Mouse (Mus musculus) liver, embryonic 12.5 days (tissue): ENCODE data around the gene Cpeb3. TPM values are rescaled to one million over a fixed set of nuclear protein-coding genes. Genes with fewer than 3 reads are reported as not detected.
"Not testable (repeated sequence)": the region's sequence is repeated elsewhere in the genome, so short reads cannot be mapped to it uniquely, and the experiment has no call there.

ENCODE experiments used
- ATAC-seq: fragments of 200-750 bp; cut with Nextera tagmentation; 2 replicates; pipeline ENCODE4 v1.8.0; 2017; ENCODE audit warnings: moderate number of reproducible peaks, mild to moderate bottlenecking, moderate library complexity
- H3K27ac ChIP-seq: fragments of 300-500 bp; sonication (generic); 2 replicates; pipeline ENCODE4 v1.5.1; 2016; ENCODE audit warnings: mild to moderate bottlenecking
- H3K27me3 ChIP-seq: fragments of 300-500 bp; sonication (generic); replicated peaks from 2 replicates; pipeline ENCODE4 v1.6.1; 2016; ENCODE audit warnings: mild to moderate bottlenecking, moderate library complexity
- H3K36me3 ChIP-seq: fragments of 300-500 bp; sonication (generic); 2 replicates; pipeline ENCODE4 v1.6.1; 2016; ENCODE audit warnings: mild to moderate bottlenecking, moderate library complexity
- H3K4me1 ChIP-seq: fragments of 300-500 bp; sonication (generic); 2 replicates; pipeline ENCODE4 v1.6.1; 2016
- H3K4me2 ChIP-seq: fragments of 300-500 bp; sonication (generic); 2 replicates; pipeline ENCODE4 v1.6.1; 2016; ENCODE audit warnings: mild to moderate bottlenecking, moderate library complexity
- H3K4me3 ChIP-seq: fragments of 300-500 bp; sonication (generic); 2 replicates; pipeline ENCODE4 v1.5.1; 2016; ENCODE audit warnings: mild to moderate bottlenecking, moderate library complexity
- H3K9ac ChIP-seq: fragments of 300-500 bp; sonication (generic); 2 replicates; pipeline ENCODE4 v1.6.1; 2016; ENCODE audit warnings: mild to moderate bottlenecking, moderate library complexity
- H3K9me3 ChIP-seq: fragments of 300-500 bp; sonication (generic); replicated peaks from 2 replicates; pipeline ENCODE4 v1.6.1; 2016; ENCODE audit warnings: mild to moderate bottlenecking, moderate library complexity
- WGBS: fragments of 180-500 bp; shearing (Covaris S2); methylation state at CpG from one replicate; pipeline ENCODE4 v1.1.7; 2016; ENCODE audit not compliant: insufficient replicate concordance; 5-methylcytosine and 5-hydroxymethylcytosine counted together
- polyA plus RNA-seq: library from polyadenylated mRNA; unstranded; fragments of >200 nt; fragmentation: Nextera tagmentation; extraction: Ambion mirVana; gene quantifications from 2 replicates; pipeline ENCODE4 v1.2.1, GENCODE M21; 2016

Gene Cpeb3
- polyA plus RNA-seq, 1 experiment from 2014 or later = 3.2 TPM

DNA sequence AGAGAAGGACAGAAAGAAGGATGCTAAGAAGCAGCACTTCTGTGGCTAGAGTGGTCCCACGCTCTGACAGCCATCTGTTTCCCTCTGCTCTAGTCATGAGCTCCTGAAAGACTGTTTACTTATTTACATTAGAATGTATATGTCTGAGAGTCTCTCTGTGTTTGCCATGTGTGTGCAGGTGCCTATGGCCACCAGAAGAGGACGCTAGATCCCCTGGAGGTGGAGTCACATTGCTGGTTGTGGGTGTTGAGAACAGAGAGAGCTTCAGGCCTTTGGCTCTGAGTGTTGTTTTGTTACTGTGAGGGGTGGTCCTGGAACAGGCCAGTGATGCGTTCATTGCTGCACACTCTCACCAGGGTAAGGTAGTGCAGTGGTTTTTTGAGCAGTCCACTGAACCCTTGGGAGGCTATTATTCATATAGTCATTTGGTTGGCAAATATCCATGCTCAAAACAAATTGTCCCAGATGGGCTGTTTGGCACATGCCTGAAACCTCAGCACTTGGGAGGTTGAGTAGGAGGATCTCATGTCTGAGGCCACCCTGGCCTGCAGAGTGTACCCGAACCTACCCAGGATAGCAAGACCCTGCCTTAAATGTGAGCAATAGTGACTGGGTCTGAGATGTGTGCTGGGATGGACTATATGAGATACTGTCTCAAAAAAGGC lies 112.6 kb downstream of the Cpeb3 start:
- H3K36me3 ChIP-seq = no peaks in the 10 kb centered on the region
- H3K4me3 ChIP-seq = no peak overlapping the region
- H3K9ac ChIP-seq = no peak overlapping the region
- H3K4me1 ChIP-seq = peaks cover 12% of the 10 kb centered on the region
- H3K27ac ChIP-seq = no peak overlapping the region
- H3K4me2 ChIP-seq = no peak overlapping the region
- 69% methylated on average over 4 of the region's 4 CpGs for WGBS
- H3K9me3 ChIP-seq = no peaks in the 10 kb centered on the region
- H3K27me3 ChIP-seq = no peaks in the 10 kb centered on the region
- ATAC-seq = no peak

DNA sequence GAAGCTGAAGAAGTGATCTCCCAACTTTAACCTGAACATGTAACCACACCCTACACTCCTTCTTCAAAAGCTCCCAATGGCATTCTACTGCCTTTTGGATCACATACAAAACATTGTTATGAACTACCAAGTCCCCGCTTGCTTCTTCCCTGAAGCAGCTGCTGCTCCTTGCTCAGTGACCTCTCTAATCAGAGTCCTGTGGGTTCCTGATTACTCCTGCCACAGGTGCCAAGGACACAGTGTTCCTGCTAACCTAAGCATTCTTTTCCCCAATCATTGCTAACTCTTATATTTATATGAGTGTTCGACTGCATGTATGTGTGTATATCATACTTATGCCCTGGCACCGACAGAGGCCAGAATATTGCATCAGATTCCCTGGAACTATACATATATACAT lies 115.2 kb downstream of the Cpeb3 start:
- 84% methylated on average over 3 of the region's 3 CpGs for WGBS
- no peaks in the 10 kb centered on the region for H3K27me3 ChIP-seq
- ATAC-seq = no peak

DNA sequence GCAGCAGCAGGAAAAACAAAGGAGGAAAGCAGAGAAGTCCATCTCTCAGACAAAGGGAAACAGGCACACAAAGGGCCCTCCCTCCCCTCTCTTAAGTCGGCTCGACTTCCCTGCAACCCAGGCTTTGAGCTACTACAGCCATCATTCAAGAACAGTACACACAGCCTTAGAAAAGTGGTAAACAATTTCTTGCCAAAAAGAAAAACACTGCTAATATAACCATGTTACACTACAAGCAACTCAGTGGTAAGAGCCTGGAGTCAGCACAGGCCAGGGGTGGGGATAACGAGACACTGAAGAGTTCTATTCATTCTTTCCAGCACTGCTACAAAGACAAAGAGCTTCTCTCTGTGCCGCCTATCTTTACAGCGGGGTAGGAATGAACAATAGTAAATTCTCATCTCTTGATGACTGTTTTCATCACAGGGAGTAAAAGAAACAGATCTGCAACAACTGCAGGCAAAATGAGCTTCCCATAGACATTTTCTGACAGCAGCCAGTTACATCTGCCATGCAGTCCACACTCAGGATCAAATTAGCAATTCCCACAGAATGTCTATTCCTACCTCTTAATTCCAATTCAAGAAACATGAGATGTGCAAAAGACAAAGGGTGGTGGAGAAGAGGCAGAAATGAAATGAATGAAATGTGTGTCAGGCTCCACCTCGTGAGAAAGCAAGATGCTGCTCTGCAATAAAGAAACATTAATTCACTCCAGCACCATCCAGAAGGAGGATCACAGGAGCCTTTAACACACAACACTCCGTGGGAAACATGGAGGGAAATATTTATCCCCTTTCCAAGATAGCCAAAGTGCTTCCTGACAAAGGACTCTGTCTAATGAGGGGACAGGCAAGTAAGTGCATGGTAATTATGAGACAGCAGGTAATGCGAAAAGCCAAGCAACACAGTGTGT lies 118.0 kb downstream of the Cpeb3 start:
- 58% methylated on average over 8 of the region's 8 CpGs for WGBS
- ATAC-seq = no peak
- Histone ChIP-seq H3K27ac (no peak overlapping the region), H3K4me3 (no peak overlapping the region), H3K4me1 (no peaks in the 10 kb centered on the region), H3K9me3 (no peaks in the 10 kb centered on the region), H3K36me3 (no peaks in the 10 kb centered on the region), H3K27me3 (no peaks in the 10 kb centered on the region), H3K9ac (no peak overlapping the region), H3K4me2 (no peak overlapping the region)

More for the DNA sequence above, 115.2 kb downstream of the Cpeb3 start:
- Histone ChIP-seq H3K36me3 (no peaks in the 10 kb centered on the region), H3K9me3 (no peaks in the 10 kb centered on the region), H3K9ac (no peak overlapping the region), H3K4me3 (no peak overlapping the region), H3K27ac (no peak overlapping the region), H3K4me2 (no peak overlapping the region), H3K4me1 (no peaks in the 10 kb centered on the region)

DNA sequence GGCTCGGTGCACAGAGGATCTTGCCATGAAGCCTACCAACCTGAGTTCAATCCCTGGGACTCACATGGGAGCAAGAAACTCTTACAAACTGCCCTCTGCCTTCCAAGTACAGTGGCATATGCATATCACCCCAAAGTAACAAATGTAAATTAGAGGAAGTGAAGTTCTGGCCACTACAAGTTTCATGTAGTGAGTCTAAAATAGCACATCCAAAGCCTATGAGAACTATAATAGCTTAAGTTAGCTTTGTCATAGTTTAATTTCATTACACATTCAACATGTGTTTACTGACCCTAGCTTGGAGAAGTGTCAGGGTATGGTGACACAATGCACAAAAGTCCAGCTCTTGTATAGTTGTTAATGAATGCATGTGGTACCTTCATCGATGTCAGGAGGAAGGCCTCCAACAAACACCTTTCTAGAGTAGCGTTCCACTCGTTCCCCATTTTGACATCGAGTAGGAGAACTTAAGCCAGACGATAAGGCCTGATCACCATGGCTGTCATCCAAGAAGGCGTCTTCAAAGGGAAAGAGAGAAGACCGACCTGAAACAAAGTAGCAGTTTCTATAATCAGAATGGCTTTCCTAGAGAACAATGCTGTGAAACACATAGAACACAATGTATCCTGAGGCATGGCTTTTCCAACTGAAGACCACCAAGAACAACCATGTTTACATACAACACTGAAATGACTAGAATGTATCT lies 120.2 kb downstream of the Cpeb3 start:
- no peaks in the 10 kb centered on the region for H3K27me3 ChIP-seq
- H3K4me1 ChIP-seq = no peaks in the 10 kb centered on the region
- no peak overlapping the region for H3K4me3 ChIP-seq
- 79% methylated on average over 8 of the region's 8 CpGs for WGBS
- H3K27ac ChIP-seq = no peak overlapping the region
- no peaks in the 10 kb centered on the region for H3K36me3 ChIP-seq
- no peaks in the 10 kb centered on the region for H3K9me3 ChIP-seq
- ATAC-seq = no peak
- H3K9ac ChIP-seq = no peak overlapping the region
- no peak overlapping the region for H3K4me2 ChIP-seq

DNA sequence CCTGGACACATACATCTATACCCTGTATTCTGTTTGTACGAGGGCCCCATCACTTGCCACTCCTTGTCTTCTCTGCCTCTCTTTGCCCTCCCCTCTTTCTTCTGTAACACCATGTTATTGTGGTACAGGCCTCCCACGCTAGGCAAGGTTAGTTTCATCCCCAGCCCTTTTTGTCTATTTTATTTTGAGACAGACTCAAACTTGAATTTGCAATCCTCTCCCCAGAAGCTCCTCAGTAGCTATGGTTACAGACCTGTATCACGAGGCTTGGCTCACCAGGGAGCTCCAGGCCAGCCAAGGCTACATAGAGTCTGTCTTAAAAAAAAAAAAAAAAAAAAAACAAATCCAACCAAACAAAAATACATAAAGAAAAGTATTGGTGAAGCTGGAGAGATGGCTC lies 123.9 kb downstream of the Cpeb3 start:
- no peak overlapping the region for H3K4me3 ChIP-seq
- no peaks in the 10 kb centered on the region for H3K27me3 ChIP-seq
- no peak overlapping the region for H3K9ac ChIP-seq
- 68% methylated on average over 3 of the region's 3 CpGs for WGBS
- H3K27ac ChIP-seq = no peak overlapping the region
- ATAC-seq = no peak
- H3K36me3 ChIP-seq = no peaks in the 10 kb centered on the region
- no peak overlapping the region for H3K4me2 ChIP-seq
- no peaks in the 10 kb centered on the region for H3K4me1 ChIP-seq
- no peaks in the 10 kb centered on the region for H3K9me3 ChIP-seq

DNA sequence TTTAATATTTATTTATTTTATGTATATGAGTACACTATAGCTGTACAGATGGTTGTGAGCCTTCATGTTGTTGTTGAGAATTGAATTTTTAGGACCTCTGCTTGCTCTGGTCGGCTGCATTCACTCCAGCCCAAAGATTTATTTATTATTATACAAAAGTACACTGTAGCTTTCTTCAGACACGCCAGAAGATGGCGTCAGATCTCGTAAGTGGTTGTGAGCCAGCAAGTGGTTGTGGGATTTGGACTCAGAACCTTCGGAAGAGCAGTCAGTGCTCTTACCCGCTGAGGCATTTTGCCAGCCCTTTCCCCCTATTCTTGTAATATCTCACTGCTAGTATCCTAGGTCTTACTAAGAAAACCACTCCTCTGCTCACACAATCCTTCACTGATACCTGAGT lies 126.9 kb downstream of the Cpeb3 start:
- H3K4me3 ChIP-seq = no peak overlapping the region
- no peak for ATAC-seq
- no peaks in the 10 kb centered on the region for H3K9me3 ChIP-seq
- no peak overlapping the region for H3K27ac ChIP-seq
- no peaks in the 10 kb centered on the region for H3K4me1 ChIP-seq
- no peaks in the 10 kb centered on the region for H3K27me3 ChIP-seq
- H3K36me3 ChIP-seq = no peaks in the 10 kb centered on the region
- H3K4me2 ChIP-seq = no peak overlapping the region
- 55% methylated on average over 6 of the region's 6 CpGs for WGBS
- H3K9ac ChIP-seq = no peak overlapping the region

DNA sequence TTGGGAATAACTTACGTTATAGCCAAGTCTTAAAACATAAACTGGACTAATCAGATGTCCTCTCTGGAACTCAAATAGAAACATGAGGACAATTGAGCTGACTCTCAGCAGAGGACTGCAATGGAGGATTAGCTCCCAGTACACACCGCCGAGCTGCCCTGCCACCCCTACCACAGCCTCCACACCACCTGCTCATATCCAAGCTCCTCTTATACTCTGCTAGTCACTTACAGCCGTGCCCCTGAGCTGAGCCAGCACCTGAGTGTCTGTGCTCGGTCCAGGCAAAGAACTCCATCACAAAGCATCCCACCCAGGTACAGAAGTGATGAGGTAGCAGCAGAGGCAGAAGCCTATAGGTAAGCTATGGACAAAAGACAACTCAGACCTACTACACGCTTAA lies 129.2 kb downstream of the Cpeb3 start:
- H3K9ac ChIP-seq = no peak overlapping the region
- H3K36me3 ChIP-seq = no peaks in the 10 kb centered on the region
- no peaks in the 10 kb centered on the region for H3K9me3 ChIP-seq
- no peak overlapping the region for H3K4me2 ChIP-seq
- no peaks in the 10 kb centered on the region for H3K27me3 ChIP-seq
- 0 out of 2 replicates have a peak, but pooled peaks cover 5% of the 10 kb centered on the region for H3K4me1 ChIP-seq
- 81% methylated on average over 6 of the region's 6 CpGs for WGBS
- no peak overlapping the region for H3K4me3 ChIP-seq
- ATAC-seq = no peak
- no peak overlapping the region for H3K27ac ChIP-seq

DNA sequence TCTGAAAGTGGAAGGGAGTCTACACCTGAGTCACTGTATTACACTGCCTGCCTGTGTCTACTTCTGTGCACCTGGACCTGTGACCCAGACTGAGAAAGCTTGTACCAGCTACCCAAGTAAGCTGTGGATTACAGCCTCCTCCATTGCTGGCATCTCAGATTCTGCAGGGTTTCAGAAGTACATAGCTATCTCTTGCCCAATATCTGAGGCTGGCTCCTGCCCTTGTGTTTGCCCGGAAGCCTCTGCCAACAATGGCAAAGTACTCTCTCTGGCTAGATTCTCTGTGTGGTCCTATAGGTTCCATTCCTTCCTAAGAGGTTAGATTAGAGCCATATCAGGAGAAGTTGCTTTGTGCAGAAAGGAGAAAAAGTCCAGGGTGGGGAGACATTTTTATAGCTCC lies 129.8 kb downstream of the Cpeb3 start:
- no peak overlapping the region for H3K9ac ChIP-seq
- 0 out of 2 replicates have a peak, but pooled peaks cover 5% of the 10 kb centered on the region for H3K4me1 ChIP-seq
- no peak for ATAC-seq
- no peaks in the 10 kb centered on the region for H3K36me3 ChIP-seq
- no peak overlapping the region for H3K4me3 ChIP-seq
- H3K27ac ChIP-seq = no peak overlapping the region
- no peaks in the 10 kb centered on the region for H3K9me3 ChIP-seq
- H3K27me3 ChIP-seq = no peaks in the 10 kb centered on the region
- H3K4me2 ChIP-seq = no peak overlapping the region
- 74% methylated on average over 1 of the region's 1 CpGs for WGBS

DNA sequence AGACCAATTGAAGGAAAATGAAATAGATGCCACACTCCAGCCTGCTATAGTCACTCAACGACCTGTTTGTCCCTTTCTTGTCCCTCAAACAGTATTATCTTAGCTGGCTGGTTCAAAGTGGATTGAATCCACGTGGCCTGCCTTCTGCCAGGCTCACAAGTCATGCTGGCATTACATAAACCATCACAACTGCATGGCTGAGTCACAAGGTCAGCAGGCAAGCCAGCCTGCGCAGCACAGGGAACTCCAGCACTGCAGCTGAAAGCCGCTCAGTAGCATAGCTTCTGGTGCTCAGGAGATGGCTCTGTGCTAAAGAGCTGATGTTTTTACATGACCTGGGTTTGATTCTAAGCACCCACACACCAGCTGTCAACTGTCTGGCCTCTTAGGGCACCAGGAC lies 130.3 kb downstream of the Cpeb3 start:
- Histone ChIP-seq H3K36me3 (no peaks in the 10 kb centered on the region), H3K27me3 (no peaks in the 10 kb centered on the region), H3K4me2 (no peak overlapping the region), H3K9ac (no peak overlapping the region), H3K4me3 (no peak overlapping the region), H3K9me3 (no peaks in the 10 kb centered on the region), H3K27ac (no peak overlapping the region), H3K4me1 (peaks cover 9% of the 10 kb centered on the region)
- 52% methylated on average over 4 of the region's 4 CpGs for WGBS
- no peak for ATAC-seq

DNA sequence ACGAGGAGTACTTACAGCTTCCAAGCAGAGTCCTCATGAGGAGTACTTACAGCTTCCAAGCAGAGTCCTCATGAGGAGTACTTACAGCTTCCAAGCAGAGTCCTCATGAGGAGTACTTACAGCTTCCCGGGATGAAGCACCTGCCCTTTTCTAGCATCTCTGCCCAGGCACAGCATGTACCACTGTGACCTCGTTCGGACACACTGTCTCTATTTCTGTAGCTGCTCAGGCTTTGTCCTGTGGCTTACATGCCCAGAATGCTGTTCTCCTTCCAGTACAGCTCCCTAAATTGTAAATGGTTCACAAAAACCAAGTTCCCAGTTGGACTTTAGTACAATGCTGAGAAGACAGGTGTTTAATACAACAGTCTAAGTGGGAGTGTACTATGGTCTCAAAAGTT lies 131.1 kb downstream of the Cpeb3 start:
- H3K4me2 ChIP-seq, H3K27me3 ChIP-seq, H3K9ac ChIP-seq, H3K9me3 ChIP-seq, H3K36me3 ChIP-seq, H3K4me3 ChIP-seq, ATAC-seq, H3K27ac ChIP-seq: not testable (repeated sequence)
- peaks cover 12% of the 10 kb centered on the region for H3K4me1 ChIP-seq
- WGBS = 82% methylated on average over 4 of the region's 4 CpGs

DNA sequence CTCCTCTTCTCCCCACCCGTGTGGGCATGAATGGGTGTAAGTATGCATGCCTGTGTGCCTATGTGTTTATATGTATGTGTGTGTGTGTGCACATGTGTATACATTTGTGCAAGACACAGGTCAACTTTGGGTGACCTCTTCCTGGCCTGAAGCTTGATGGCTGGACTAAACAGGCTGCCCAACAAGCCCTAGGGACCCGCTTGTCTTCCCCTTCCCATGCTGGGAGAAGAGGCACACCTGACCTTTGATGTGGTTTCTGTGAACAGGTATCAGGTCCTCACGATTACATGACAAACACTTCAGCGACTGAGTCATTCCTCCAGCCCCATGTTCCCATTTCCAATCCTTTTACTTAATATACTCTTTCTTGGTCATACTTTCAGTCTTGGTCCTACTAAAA lies 131.8 kb downstream of the Cpeb3 start:
- no peak overlapping the region for H3K9ac ChIP-seq
- no peaks in the 10 kb centered on the region for H3K36me3 ChIP-seq
- H3K4me2 ChIP-seq = no peak overlapping the region
- H3K4me1 ChIP-seq = peaks cover 12% of the 10 kb centered on the region
- H3K27me3 ChIP-seq = no peaks in the 10 kb centered on the region
- H3K9me3 ChIP-seq = no peaks in the 10 kb centered on the region
- H3K27ac ChIP-seq = no peak overlapping the region
- no peak for ATAC-seq
- no peak overlapping the region for H3K4me3 ChIP-seq
- WGBS = 75% methylated on average over 4 of the region's 4 CpGs

DNA sequence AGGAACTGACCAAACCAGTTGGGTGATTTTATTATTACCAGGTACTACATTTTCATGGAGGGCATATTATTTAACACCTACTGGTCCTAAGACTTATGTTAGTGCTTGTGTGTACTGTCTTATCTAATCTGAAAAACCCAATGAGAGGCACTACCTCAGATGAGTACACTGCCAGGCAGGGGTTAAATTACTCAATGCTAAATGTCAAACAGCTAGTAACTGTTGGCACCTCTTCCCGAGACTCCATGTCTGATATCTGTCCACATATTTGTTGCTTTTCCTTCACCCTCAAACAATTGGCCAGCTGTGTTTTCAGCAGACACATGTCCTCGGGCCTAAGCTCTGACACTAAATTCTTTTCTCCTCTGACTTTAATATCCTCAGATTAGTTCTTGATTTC lies 132.3 kb downstream of the Cpeb3 start:
- 53% methylated on average over 2 of the region's 2 CpGs for WGBS
- Histone ChIP-seq H3K9ac (no peak overlapping the region), H3K4me1 (peaks cover 12% of the 10 kb centered on the region), H3K27me3 (no peaks in the 10 kb centered on the region), H3K4me2 (no peak overlapping the region), H3K9me3 (no peaks in the 10 kb centered on the region), H3K4me3 (no peak overlapping the region), H3K27ac (no peak overlapping the region), H3K36me3 (no peaks in the 10 kb centered on the region)
- ATAC-seq = no peak
